In the genomic region with DNA sequence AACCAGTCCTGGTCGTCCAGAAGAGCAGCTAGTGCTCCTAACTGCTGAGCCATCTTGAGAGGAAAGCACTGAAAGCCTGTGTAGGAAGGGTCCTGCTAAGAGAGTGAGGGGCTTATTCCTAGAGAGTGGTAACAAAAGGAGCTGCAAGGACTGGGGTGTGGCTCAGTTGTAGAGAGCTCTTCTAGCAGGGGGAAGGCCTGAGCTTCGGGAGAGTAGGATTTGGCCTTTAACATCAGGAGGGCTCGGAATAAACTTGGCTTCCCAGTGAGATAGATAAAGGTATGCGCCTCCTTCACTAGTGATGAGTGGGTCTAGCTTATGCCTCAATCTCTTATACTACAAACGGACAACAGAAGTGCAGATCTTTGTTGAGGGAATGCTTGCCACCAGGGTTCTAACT, we compare ENCODE assay signal across 25 mouse cellular contexts.
"Had no signal": no experiment of that assay in that cellular context is flagged by ENCODE, and none has a peak within 500 bp of the region (broad histone marks: within the 10 kb centered on the region; RNA-seq: fewer than 3 reads in every experiment).

No protein-coding gene starts in this region.

- H3K36me3 ChIP-seq: heart, embryonic 10.5 days; heart, embryonic 12.5 days; hindbrain, embryonic 13.5 days; hindbrain, embryonic 15.5 days; kidney, embryonic 15.5 days; limb, embryonic 10.5 days; limb, embryonic 12.5 days; liver, embryonic 13.5 days; liver, embryonic 15.5 days had no signal

- H3K4me2 ChIP-seq: heart, embryonic 12.5 days; hindbrain, embryonic 13.5 days; hindbrain, embryonic 15.5 days; kidney, embryonic 15.5 days; limb, embryonic 12.5 days; liver, embryonic 11.5 days; liver, embryonic 13.5 days; liver, embryonic 15.5 days had no signal

- H3K9me3 ChIP-seq: heart, embryonic 10.5 days; heart, embryonic 12.5 days; hindbrain, embryonic 13.5 days; hindbrain, embryonic 15.5 days; kidney, embryonic 15.5 days; limb, embryonic 10.5 days; limb, embryonic 12.5 days; liver, embryonic 13.5 days; liver, embryonic 15.5 days had no signal

- H3K9ac ChIP-seq: heart, embryonic 12.5 days; hindbrain, embryonic 13.5 days; hindbrain, embryonic 15.5 days; kidney, embryonic 15.5 days; limb, embryonic 12.5 days; liver, embryonic 13.5 days; liver, embryonic 15.5 days; liver, postnatal 0 days had no signal

- H3K27ac ChIP-seq: heart, embryonic 10.5 days; hindbrain, embryonic 13.5 days; hindbrain, embryonic 15.5 days; hindbrain, postnatal 0 days; kidney, embryonic 15.5 days; kidney, postnatal 0 days; layer of hippocampus, adult 2 months; left cerebral cortex, adult 2 months; limb, embryonic 10.5 days; limb, embryonic 12.5 days; liver, embryonic 13.5 days; liver, embryonic 15.5 days had no signal

- DNase-seq: gastrocnemius, postnatal 14 days; heart, adult 18-20 months; heart, postnatal 10 days; kidney, adult 11 months; kidney, adult 2 months; kidney, adult 9 months; kidney, postnatal 14 days; kidney, postnatal 36 days; liver; liver, embryonic 13.5 days; liver, postnatal 0 days had no signal

- H3K4me3 ChIP-seq: heart, embryonic 10.5 days; heart, embryonic 12.5 days; hindbrain, embryonic 13.5 days; hindbrain, embryonic 15.5 days; kidney, embryonic 15.5 days; layer of hippocampus, adult 2 months; left cerebral cortex, adult 2 months; limb, embryonic 10.5 days; limb, embryonic 12.5 days; liver, embryonic 13.5 days; liver, embryonic 15.5 days had no signal

- H3K4me1 ChIP-seq: heart, embryonic 10.5 days; heart, embryonic 12.5 days; hindbrain, embryonic 13.5 days; hindbrain, embryonic 15.5 days; kidney, embryonic 15.5 days; limb, embryonic 10.5 days; limb, embryonic 12.5 days; liver, embryonic 13.5 days; liver, embryonic 15.5 days had no signal

- ATAC-seq: hindbrain, postnatal 0 days; intestine, embryonic 16.5 days; liver, postnatal 0 days had no signal

- H3K27me3 ChIP-seq: heart, embryonic 12.5 days; hindbrain, embryonic 13.5 days; hindbrain, embryonic 15.5 days; kidney, embryonic 15.5 days; liver, embryonic 13.5 days; liver, embryonic 15.5 days had no signal
